Mouse (Mus musculus): ENCODE results near the gene Spr. TPM values are rescaled to one million over a fixed set of nuclear protein-coding genes. Genes with fewer than 3 reads are reported as not detected.
"Not testable (repeated sequence)": the region's sequence is repeated elsewhere in the genome, so short reads cannot be mapped to it uniquely, and the experiment has no call there.

Spr gene
- total RNA-seq, 2 experiments from 2014 or later = 28.0 to 28.1 TPM

DNA sequence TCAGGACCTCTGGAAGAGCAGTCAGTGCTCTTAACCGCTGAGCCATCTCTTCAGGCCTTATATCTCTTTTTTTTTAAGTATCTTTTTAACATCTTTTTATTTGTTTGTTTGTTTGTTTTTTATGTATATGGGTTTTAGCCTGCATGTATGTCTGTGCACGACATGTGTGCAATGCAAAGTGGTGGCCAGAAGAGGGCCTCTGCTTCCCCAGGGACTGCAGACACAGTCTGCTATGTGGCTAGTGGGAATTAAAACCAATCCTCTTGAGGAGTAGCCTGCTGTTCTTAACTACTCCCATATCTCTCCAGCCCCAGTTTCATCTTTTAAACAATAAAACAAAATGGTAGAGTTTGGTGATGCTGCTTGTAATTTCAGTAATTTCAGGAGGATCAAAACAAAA, 2.0 kb upstream of the Spr start:
- DNase-seq = no peak
- intact Hi-C loops (cut with DNase I; ENCODE audit: low total_unique reads) = no loop called here

DNA sequence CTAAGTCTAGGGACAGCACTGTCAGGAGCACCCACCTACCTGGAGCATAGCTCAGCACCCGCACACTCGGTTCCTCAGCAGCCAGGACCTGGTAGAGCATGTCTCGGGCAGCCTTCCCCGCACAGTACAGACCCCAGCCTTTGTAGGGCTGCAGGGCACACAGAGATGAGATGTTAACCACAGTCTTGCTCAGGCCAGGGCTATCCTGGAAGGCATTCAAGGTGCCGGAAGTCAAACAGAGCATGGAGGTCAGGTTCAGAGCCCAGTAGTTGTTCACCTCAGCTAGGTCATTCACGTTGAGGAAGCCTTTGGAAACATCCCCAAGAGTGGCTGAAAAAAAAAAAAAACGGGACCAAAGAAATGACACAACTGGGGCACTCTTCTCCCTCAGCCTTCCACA, 782 bp downstream of the Spr start:
- intact Hi-C loops (cut with DNase I; ENCODE audit: low total_unique reads); DNase-seq: not testable (repeated sequence)

DNA sequence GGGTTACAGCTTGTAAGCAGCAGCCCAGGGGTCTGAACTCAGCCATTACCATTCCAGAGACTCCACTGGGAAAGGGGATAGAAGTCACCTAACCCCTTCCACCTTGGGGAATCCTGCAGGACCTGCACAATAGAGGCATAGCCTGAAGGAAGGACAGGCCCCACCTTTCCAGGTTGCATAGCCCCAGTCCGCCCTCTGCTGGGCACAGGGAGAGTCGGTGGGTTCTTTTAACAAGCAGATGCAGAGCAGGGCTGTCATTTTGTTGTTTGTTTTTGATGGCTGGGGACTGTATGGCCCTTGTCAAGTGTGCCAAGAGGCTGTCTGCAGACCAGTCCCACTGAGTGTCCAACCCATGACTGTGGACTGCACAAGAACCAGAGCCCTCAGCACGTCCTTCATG, 4.8 kb downstream of the Spr start:
- intact Hi-C loops (cut with DNase I; ENCODE audit: low total_unique reads) = loop anchor here (5.0 kb wide), 1 partner anchor 95 kb away; no protein-coding TSS in a partner anchor
- not testable (repeated sequence) for DNase-seq

DNA sequence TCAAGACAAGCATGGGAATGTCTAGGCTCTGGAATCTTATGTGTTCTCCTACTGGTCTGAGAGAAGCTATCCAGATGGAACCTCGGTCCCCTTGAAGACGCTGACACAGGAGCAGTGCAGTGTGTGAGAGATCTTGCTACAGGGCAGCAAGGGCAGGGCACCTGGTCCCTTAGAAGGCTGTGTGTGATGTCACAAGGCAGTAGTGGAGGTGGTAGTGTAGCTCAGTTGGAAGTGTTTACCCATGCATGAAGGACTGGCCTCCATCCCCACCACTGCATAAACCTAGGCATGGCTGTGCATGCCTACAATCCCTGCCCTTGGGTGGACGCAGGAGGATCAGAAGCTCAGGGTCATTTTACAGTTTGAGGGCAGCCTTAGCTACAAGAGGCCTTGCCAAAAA, 5.3 kb downstream of the Spr start:
- intact Hi-C loops (cut with DNase I; ENCODE audit: low total_unique reads) = loop anchor here (5.0 kb wide), 1 partner anchor 95 kb away; no protein-coding TSS in a partner anchor
- DNase-seq = not testable (repeated sequence)

DNA sequence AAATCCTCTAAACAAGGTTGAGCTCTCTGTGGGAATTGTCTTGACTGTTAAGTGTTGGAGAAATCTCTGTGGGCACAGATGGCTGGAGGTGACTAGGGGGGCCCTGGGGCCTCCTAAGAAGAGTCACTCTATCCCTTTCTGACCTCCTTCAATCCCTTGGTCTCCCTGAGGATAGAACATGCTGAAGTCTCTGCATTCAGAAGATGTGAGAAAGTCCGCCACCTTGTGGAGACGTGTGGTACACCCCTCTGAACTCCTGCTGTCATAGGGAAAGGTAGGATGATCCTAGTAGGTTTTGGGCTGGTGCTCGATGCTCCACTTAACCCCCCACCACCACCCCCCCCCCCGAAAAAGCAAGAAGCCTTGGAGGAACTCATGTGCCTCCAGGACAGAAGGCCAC, 5.9 kb downstream of the Spr start:
- intact Hi-C loops (cut with DNase I; ENCODE audit: low total_unique reads) = loop anchor here (5.0 kb wide), 1 partner anchor 94 kb away; no protein-coding TSS in a partner anchor
- peak; percentile 64 for DNase-seq

DNA sequence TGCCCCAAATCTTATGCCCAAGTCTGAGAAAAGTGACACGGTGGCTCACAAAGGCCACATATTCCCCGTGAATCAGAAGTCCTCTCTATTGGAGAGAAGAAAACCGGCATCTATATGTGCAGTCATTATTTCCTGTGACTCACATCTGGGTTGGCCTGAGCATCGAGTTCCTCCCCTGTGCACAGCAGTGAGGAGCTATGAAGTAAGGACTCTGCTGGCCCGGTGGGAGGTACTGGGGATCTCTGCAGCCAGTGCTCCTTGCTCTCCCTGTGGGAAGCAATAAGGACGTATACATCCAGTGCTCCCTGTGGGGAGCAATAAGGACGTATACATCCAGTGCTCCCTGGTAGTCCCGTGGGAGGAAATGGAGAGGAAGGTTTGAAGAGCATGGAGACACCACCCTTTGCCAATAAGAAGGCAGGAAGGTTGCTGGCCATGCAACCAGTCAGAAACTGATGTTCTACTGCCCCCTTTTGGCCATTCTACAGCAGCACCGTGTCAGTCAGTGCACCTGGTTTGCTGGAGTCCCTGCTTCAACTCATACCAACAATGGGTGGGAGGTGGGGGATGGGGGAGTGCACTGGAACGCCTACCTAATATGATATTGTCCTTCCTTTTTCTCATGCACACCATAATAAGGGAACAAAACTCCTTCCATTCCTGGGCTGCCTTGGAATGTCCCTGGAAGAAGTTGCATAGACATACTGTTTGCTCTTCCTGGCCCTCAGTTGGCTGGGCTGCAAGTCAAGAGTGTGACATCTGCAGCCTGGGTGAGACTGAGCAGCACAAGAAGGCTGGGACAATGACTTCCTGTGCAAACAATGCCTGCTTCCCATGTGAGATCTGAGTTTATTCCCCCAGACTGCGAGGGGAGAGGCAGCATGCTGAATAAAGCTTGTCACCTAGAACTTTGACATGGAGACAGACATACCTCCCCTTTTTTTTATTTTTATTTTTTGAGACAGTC, 19.7 kb downstream of the Spr start:
- intact Hi-C loops (cut with DNase I; ENCODE audit: low total_unique reads) = not testable (repeated sequence)
- DNase-seq = peak; percentile 47

DNA sequence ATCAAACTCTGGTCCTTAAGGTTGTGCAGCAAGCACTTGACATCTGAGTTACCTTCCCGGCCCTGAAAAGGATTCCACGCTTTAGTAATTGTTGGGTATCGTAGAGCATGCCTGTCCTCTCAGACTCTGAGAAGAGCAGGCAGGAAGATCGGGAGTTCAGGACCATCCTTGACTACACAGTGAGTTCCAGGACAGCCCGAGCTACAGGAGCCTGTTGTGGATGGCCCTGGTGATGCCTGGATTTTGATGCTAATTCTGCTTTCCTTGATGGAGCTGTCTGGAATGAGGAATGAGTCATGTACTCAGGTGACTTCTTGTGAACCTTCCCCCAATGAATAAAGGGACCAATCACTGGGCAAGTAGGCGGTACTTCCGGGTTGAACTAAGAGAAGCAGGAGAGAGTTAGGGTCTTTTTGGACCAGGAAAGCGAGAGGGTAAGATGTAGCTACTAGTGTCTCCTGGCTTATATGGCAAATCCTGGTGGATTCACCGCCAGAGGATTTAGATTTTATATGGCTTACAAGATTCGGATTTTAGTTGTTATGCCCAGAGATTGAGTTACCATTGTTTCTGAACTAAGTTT, 32.4 kb downstream of the Spr start:
- intact Hi-C loops (cut with DNase I; ENCODE audit: low total_unique reads) = no loop called here
- DNase-seq = no peak

DNA sequence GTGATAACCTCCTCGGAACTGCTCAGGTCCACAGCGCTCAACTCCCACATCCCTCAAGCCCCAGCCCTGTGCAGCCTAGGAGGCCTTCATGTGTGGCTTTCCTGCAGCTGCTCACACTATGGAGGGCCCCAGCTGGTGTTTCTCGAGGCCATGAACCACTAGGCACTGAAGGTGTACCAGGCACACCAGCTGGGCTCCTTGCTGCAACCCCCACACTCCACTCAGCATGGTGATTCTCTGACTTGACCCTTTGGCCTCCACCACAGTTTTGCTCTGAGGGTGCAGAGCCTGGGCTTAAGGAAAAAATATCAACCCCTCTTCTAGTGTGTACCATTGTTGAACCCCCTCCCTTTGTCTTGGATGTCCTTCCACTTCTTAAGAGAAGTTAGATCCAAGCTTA, 34.2 kb downstream of the Spr start:
- intact Hi-C loops (cut with DNase I; ENCODE audit: low total_unique reads) = no loop called here
- no peak for DNase-seq

DNA sequence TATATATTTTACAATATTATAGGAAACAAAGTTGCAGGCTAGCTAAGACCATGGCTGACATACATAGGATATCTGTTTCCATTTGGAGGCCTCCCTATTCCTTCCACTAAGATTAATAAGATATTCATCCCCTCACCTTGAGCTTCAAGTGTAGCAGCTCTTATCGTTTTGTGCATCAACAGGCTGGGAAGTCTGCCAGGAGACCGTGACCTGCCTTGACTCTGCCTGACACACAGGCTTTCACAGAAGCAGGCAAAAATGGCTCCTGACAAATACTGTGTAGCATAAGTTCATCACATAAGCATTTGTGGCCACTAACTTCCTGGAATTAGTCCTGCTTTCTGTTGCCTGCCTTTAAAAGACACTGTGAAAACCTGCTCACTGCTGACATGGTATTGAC, 41.1 kb downstream of the Spr start:
- intact Hi-C loops (cut with DNase I; ENCODE audit: low total_unique reads) = no loop called here
- DNase-seq = no peak

DNA sequence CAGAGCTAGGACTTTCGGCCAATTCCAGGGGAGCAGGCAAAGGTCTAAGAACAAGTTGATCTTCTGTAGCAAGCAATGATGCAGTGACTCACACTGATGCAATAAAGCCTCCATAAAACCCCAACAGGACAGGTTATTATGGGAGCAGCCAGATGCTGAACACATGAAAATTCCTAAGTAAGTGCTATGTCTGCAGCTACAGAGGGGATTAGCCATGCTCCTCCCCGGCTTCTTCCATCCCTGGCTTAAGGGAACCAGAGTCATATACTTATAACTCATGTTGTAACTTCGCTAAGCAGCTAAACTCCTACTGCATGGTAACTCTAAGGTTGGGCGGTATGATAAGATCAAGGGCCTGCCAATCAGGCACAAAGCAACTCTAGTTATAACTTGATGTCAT, 50.1 kb downstream of the Spr start:
- intact Hi-C loops (cut with DNase I; ENCODE audit: low total_unique reads) = no loop called here

DNA sequence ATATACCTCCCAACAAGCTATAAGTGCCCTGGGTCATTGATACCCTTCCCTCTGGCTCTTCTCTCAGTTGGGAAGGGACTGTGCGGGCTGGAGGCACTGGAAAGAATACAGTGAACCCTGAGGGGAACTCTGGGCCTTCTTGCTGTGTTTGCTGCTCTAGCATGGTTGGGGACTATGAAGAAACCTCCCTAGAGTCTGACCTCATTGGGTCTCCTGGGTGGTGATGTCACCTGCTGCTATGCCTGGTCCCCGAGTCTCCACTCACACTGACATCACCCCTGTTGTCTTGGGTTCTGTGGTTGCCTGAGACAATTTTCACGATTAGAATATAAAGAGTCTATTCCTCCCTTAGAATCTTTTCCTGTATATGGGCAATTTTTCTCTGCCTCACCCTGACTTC, 50.9 kb downstream of the Spr start:
- DNase-seq = no peak
- intact Hi-C loops (cut with DNase I; ENCODE audit: low total_unique reads) = no loop called here

More for the DNA sequence above, 50.1 kb downstream of the Spr start:
- DNase-seq = no peak

Other genes with a start within 250 kb of the Spr start
- 10 to 100 TPM in 1 of 2 experiments, 1 to 10 TPM in 1; 9.8 to 11.7 TPM for gene Exoc6b, start 68.3 kb downstream of the Spr start, total RNA-seq (2021)
- not detected for gene Emx1, start 49.7 kb upstream of the Spr start, total RNA-seq (2021)
- 1 to 10 TPM; 2.7 to 4.1 TPM for gene Sfxn5, start 195.7 kb upstream of the Spr start, total RNA-seq (2021)
- gene Rab11fip5, start 236.9 kb upstream of the Spr start, total RNA-seq (2021) = 10 to 100 TPM; 25.9 to 31.5 TPM